Comparison of ENCODE assay signal across 16 mouse cellular contexts in genomic region chr15:74420550-74420949, GRCm38 (mm10).
"Had no signal": no experiment of that assay in that cellular context is flagged by ENCODE, and none has a peak within 500 bp of the region (broad histone marks: within the 10 kb centered on the region; RNA-seq: fewer than 3 reads in every experiment).

No protein-coding gene starts in this region.

- H3K27ac ChIP-seq: macrophage; midbrain, embryonic 13.5 days; midbrain, embryonic 15.5 days; neural tube, embryonic 12.5 days had no signal

- H3K4me3 ChIP-seq: midbrain, embryonic 13.5 days; midbrain, embryonic 15.5 days; neural tube, embryonic 12.5 days had no signal

- H3K4me1 ChIP-seq: megakaryocyte, embryonic 14.5 days; midbrain, embryonic 13.5 days; midbrain, embryonic 15.5 days; neural tube, embryonic 12.5 days had no signal

- DNase-seq: lung, adult 18-20 months; lung, embryonic 14.5 days; lung, postnatal 10 days; retina, postnatal 1 day; right cerebral cortex, adult 18-20 months; right cerebral cortex, postnatal 25 days; right cerebral cortex, postnatal 4 days; spleen, adult 18-20 months; thymus, adult 2 months; thymus, postnatal 25 days; thymus, postnatal 4 days had no signal
